9 mouse cellular contexts compared by ENCODE assay signal in genomic region chr2:173583455-173583854, GRCm38 (mm10). TPM values are rescaled to one million over a fixed set of nuclear protein-coding genes. Genes with fewer than 3 reads are reported as not detected.
DNase-seq lines count a peak whose midpoint lies in the region; ATAC-seq and TF ChIP-seq lines count a peak whose summit lies in the region.
"Had no signal": no experiment of that assay in that cellular context is flagged by ENCODE, and none has a peak within 500 bp of the region (broad histone marks: within the 10 kb centered on the region; RNA-seq: fewer than 3 reads in every experiment).

No protein-coding gene starts in this region.

- H3K27ac ChIP-seq in spleen, adult 2 months (ENCODE audit: insufficient read depth, low read length): no peak overlapping the region
- no peak overlapping the region for H3K27ac ChIP-seq in midbrain, postnatal 0 days (ENCODE audit: low read depth, low read length)

- H3K4me3 ChIP-seq in spleen, adult 2 months (ENCODE audit: extremely low read depth, insufficient read depth, insufficient read length): no peak overlapping the region
- no peak overlapping the region for H3K4me3 ChIP-seq in midbrain, postnatal 0 days (ENCODE audit: low read depth, low read length)

- H3K4me2 ChIP-seq in midbrain, postnatal 0 days (ENCODE audit: low read depth, low read length, poor library complexity, severe bottlenecking): no peak overlapping the region

- no peak for TF ChIP-seq POLR2A in spleen, adult 2 months (IDR thresholded peaks at IDR 0.05; ENCODE audit: low read depth, low read length)

- 51% methylated on average over 5 of the region's 5 CpGs for WGBS in spleen, adult 2 months
- WGBS in midbrain, postnatal 0 days: 42% methylated on average over 5 of the region's 5 CpGs

- TF ChIP-seq CTCF in spleen, adult 2 months (IDR thresholded peaks at IDR 0.05; ENCODE audit: extremely low read depth, insufficient read depth, insufficient read length, insufficient replicate concordance): peak; percentile 27; the same call in 1 of the 2 replicates
- peak; percentile 71 for TF ChIP-seq CTCF in midbrain, postnatal 0 days (IDR thresholded peaks at IDR 0.05)

- H3K9me3 ChIP-seq in midbrain, postnatal 0 days (ENCODE audit: low read length): no peaks in the 10 kb centered on the region

- peaks cover 11% of the 10 kb centered on the region for H3K27me3 ChIP-seq in spleen, adult 2 months (ENCODE audit: control insufficient read depth, insufficient read depth, low read length)
- H3K27me3 ChIP-seq in midbrain, postnatal 0 days (ENCODE audit: insufficient read depth, low read length): peaks cover 16% of the 10 kb centered on the region; the same call in 1 of the 2 replicates

- peaks cover 3% of the 10 kb centered on the region for H3K4me1 ChIP-seq in spleen, adult 2 months (ENCODE audit: control insufficient read depth, insufficient read depth, insufficient read length)
- no peaks in the 10 kb centered on the region for H3K4me1 ChIP-seq in midbrain, postnatal 0 days (ENCODE audit: insufficient read depth, low read length)

- DNase-seq in gastrocnemius, adult 18-20 months (ENCODE audit: low spot score): peak; percentile 33
- no peak for DNase-seq in gastrocnemius, adult 8-10 months (ENCODE audit: low spot score in 2 of 2)
- no peak for DNase-seq in spleen, adult 2 months (ENCODE audit: low read depth in 1 of 2, low spot score in 2 of 2)
- DNase-seq in spleen, adult 18-20 months: no peak
- peak; percentile 44 for DNase-seq in embryo, embryonic 11 days
- peak; percentile 40 for DNase-seq in midbrain, postnatal 0 days (ENCODE audit: low spot score)
- no peak for DNase-seq in yolk sac, embryonic 10.5 days (ENCODE audit: low spot score)
- no peak for DNase-seq in MN1 (ENCODE audit: low spot score)

- no peak overlapping the region for H3K9ac ChIP-seq in midbrain, postnatal 0 days (replicated peaks; ENCODE audit: low read length, poor library complexity, severe bottlenecking)

- ATAC-seq in midbrain, postnatal 0 days (ENCODE audit: low FRiP score): no peak

- H3K36me3 ChIP-seq in spleen, adult 2 months (ENCODE audit: control insufficient read depth, insufficient read depth, low read length): no peaks in the 10 kb centered on the region
- H3K36me3 ChIP-seq in midbrain, postnatal 0 days (ENCODE audit: insufficient read depth, low read length): no peaks in the 10 kb centered on the region

RNA-seq across cellular contexts. Expression of gene Ankrd60, which starts 5.3 kb away (rescaled TPM):
- total RNA-seq in gastrocnemius, adult 18-20 months (2021): not detected
- total RNA-seq in gastrocnemius, adult 8-10 months (2022): not detected
- not detected in 2 replicates for polyA plus RNA-seq in spleen, adult 2 months (2012; rRNA removed)
- not detected in 2 replicates for total RNA-seq in midbrain, postnatal 0 days (2014; rRNA removed)
- not detected in 2 replicates for polyA plus RNA-seq in midbrain, postnatal 0 days (2015; fragmentation: Nextera tagmentation; extraction: Ambion mirVana)
- total RNA-seq: heart, postnatal 36 days had no signal

Comparison
In these comparisons a context has a peak if more than half of its experiments do, and no peak if none do; other contexts are left out.
1. DNase-seq: peak in gastrocnemius, adult 18-20 months (single experiment), embryo, embryonic 11 days (single experiment) and midbrain, postnatal 0 days (single experiment); none in gastrocnemius, adult 8-10 months (0 of 2), spleen, adult 2 months (0 of 2), spleen, adult 18-20 months (0 of 2), yolk sac, embryonic 10.5 days (single experiment) and MN1 (single experiment).